Mouse (Mus musculus) limb, embryonic 14.5 days (tissue): ENCODE measurements at regions not wholly inside any gene's neighbourhood (a gene's known extent, or its start where the extent isn't known, plus 50 kb on each side); places are given as distances from the start of the nearest gene placed in this dataset.

Source experiments
- ATAC-seq: fragments of 200-750 bp; cut with Nextera tagmentation; 2 replicates; pipeline ENCODE4 v1.8.0; 2017; ENCODE audit warnings: low read depth, moderate number of reproducible peaks, moderate TSS enrichment; ENCODE audit not compliant: low FRiP score
- DNase-seq: peaks from one replicate; pipeline ENCODE4 v3.0.0-alpha.2; 2015; ENCODE audit warnings: low spot score
- H3K27ac ChIP-seq: fragments of 300-500 bp; sonication (generic); replicated peaks from 2 replicates; pipeline ENCODE4 v1.5.1; 2014; ENCODE audit warnings: low read depth, mild to moderate bottlenecking, low read length, moderate library complexity, mixed read lengths
- H3K27me3 ChIP-seq: fragments of 300-500 bp; sonication (generic); 2 replicates; pipeline ENCODE4 v1.6.1; 2014; ENCODE audit warnings: low read length, mixed read lengths; ENCODE audit not compliant: control insufficient read depth, insufficient read depth
- H3K36me3 ChIP-seq: fragments of 300-500 bp; sonication (generic); 2 replicates; pipeline ENCODE4 v1.6.1; 2014; ENCODE audit warnings: mild to moderate bottlenecking, low read length, moderate library complexity, mixed read lengths; ENCODE audit not compliant: control insufficient read depth, insufficient read depth
- H3K4me1 ChIP-seq: fragments of 300-500 bp; sonication (generic); 2 replicates; pipeline ENCODE4 v1.6.1; 2014; ENCODE audit warnings: antibody characterized with exemption, low read length, mixed read lengths; ENCODE audit not compliant: control insufficient read depth, insufficient read depth
- H3K4me2 ChIP-seq: fragments of 300-500 bp; sonication (generic); replicated peaks from 2 replicates; pipeline ENCODE4 v1.6.1; 2014; ENCODE audit warnings: low read depth, mild to moderate bottlenecking, low read length, moderate library complexity; ENCODE audit not compliant: severe bottlenecking
- H3K4me3 ChIP-seq: fragments of 300-500 bp; sonication (generic); replicated peaks from 2 replicates; pipeline ENCODE4 v1.5.1; 2014; ENCODE audit warnings: low read length
- H3K9ac ChIP-seq: fragments of 300-500 bp; sonication (generic); 2 replicates; pipeline ENCODE4 v1.6.1; 2014; ENCODE audit warnings: mild to moderate bottlenecking, low read depth, low read length, moderate library complexity; ENCODE audit not compliant: severe bottlenecking
- H3K9me3 ChIP-seq: fragments of 300-500 bp; sonication (generic); 2 replicates; pipeline ENCODE4 v1.6.1; 2016; ENCODE audit warnings: low read length; ENCODE audit not compliant: control insufficient read depth
- POLR2A ChIP-seq: fragments of 200-500 bp; IDR thresholded peaks from 2 replicates; pipeline ENCODE4 v1.8.0; 2012; ENCODE audit warnings: inconsistent platforms, mild to moderate bottlenecking, moderate library complexity, borderline replicate concordance; ENCODE audit not compliant: insufficient read depth, insufficient read length; ENCODE audit errors: extremely low read depth
- WGBS: fragments of 180-500 bp; shearing (Covaris S2); extraction: QIAGEN DNeasy Blood & Tissue Kit; methylation state at CpG from one replicate; pipeline ENCODE4 v1.1.7; 2014; 5-methylcytosine and 5-hydroxymethylcytosine counted together

GRCm38 (mm10) chr12:12800120-12800519 is 141.6 kb downstream of the Mycn start:
- no peak for TF ChIP-seq POLR2A
- ATAC-seq (no peak), DNase-seq (no peak)
- Histone ChIP-seq H3K27me3 (no peaks in the 10 kb centered on the region), H3K4me3 (no peak overlapping the region), H3K9ac (no peak overlapping the region), H3K4me2 (no peak overlapping the region), H3K9me3 (no peaks in the 10 kb centered on the region), H3K27ac (no peak overlapping the region), H3K4me1 (no peaks in the 10 kb centered on the region), H3K36me3 (no peaks in the 10 kb centered on the region)
- WGBS, result 92% methylated on average over 6 of the region's 6 CpGs

- H3K36me3 ChIP-seq, result no peaks in the 10 kb centered on the region
- H3K4me3 ChIP-seq, result no peak overlapping the region
- no peak overlapping the region for H3K9ac ChIP-seq
- 63% methylated on average over 6 of the region's 6 CpGs for WGBS
- no peaks in the 10 kb centered on the region for H3K9me3 ChIP-seq
- DNase-seq (no peak), ATAC-seq (no peak)
- H3K4me2 ChIP-seq, result no peak overlapping the region
- H3K27me3 ChIP-seq, result no peaks in the 10 kb centered on the region
- TF ChIP-seq POLR2A, result no peak
- no peak overlapping the region for H3K27ac ChIP-seq
- H3K4me1 ChIP-seq, result peaks cover 16% of the 10 kb centered on the region
These were observed 152.7 kb downstream of the Mycn start for GRCm38 (mm10) chr12:12789052-12789451.

GRCm38 (mm10) chr12:12788263-12788852 is 153.4 kb downstream of the Mycn start:
- DNase-seq (no peak), ATAC-seq (peak; percentile 14; the same call in 1 of the 2 replicates)
- Histone ChIP-seq H3K4me1 (peaks cover 16% of the 10 kb centered on the region), H3K27me3 (no peaks in the 10 kb centered on the region), H3K27ac (no peak overlapping the region), H3K36me3 (no peaks in the 10 kb centered on the region), H3K4me2 (peak overlapping the region; percentile 49), H3K9me3 (no peaks in the 10 kb centered on the region), H3K4me3 (no peak overlapping the region), H3K9ac (no peak overlapping the region)
- TF ChIP-seq POLR2A, result no peak
- 17% methylated on average over 13 of the region's 13 CpGs for WGBS

- Histone ChIP-seq H3K4me2 (peak overlapping the region; percentile 49), H3K9me3 (no peaks in the 10 kb centered on the region), H3K9ac (no peak overlapping the region), H3K4me1 (peaks cover 16% of the 10 kb centered on the region), H3K27ac (no peak overlapping the region), H3K36me3 (no peaks in the 10 kb centered on the region), H3K4me3 (peak overlapping the region; percentile 22), H3K27me3 (no peaks in the 10 kb centered on the region)
- no peak for TF ChIP-seq POLR2A
- peak; percentile 39; the same call in 1 of the 2 replicates for ATAC-seq
- WGBS, result 8% methylated on average over 19 of the region's 19 CpGs
- DNase-seq, result no peak
These were observed 154.0 kb downstream of the Mycn start for GRCm38 (mm10) chr12:12787608-12788262.

- H3K36me3 ChIP-seq, result no peaks in the 10 kb centered on the region
- H3K27me3 ChIP-seq, result no peaks in the 10 kb centered on the region
- DNase-seq (no peak), ATAC-seq (no peak)
- H3K27ac ChIP-seq, result no peak overlapping the region
- TF ChIP-seq POLR2A, result no peak
- no peak overlapping the region for H3K9ac ChIP-seq
- no peaks in the 10 kb centered on the region for H3K9me3 ChIP-seq
- H3K4me3 ChIP-seq, result no peak overlapping the region
- 28% methylated on average over 4 of the region's 4 CpGs for WGBS
- H3K4me1 ChIP-seq, result peaks cover 15% of the 10 kb centered on the region
- H3K4me2 ChIP-seq, result no peak overlapping the region
These were observed 154.6 kb downstream of the Mycn start for GRCm38 (mm10) chr12:12787161-12787560.
